Mouse (Mus musculus) limb, embryonic 13.5 days (tissue): ENCODE data around the gene Myl6. TPM values are rescaled to one million over a fixed set of nuclear protein-coding genes. Genes with fewer than 3 reads are reported as not detected.

Experiments used
- ATAC-seq: fragments of 200-750 bp; cut with Nextera tagmentation; 2 replicates; pipeline ENCODE4 v1.8.0; 2017; ENCODE audit warnings: low read depth, moderate number of reproducible peaks, moderate TSS enrichment; ENCODE audit not compliant: low FRiP score
- H3K27ac ChIP-seq: fragments of 300-500 bp; sonication (generic); 2 replicates; pipeline ENCODE4 v1.5.1; 2015; ENCODE audit warnings: inconsistent platforms, mild to moderate bottlenecking, moderate library complexity
- H3K27me3 ChIP-seq: fragments of 300-500 bp; sonication (generic); 2 replicates; pipeline ENCODE4 v1.6.1; 2015; ENCODE audit warnings: mild to moderate bottlenecking, inconsistent platforms
- H3K36me3 ChIP-seq: fragments of 300-500 bp; sonication (generic); 2 replicates; pipeline ENCODE4 v1.6.1; 2015; ENCODE audit warnings: inconsistent platforms, mild to moderate bottlenecking, moderate library complexity
- H3K4me1 ChIP-seq: fragments of 300-500 bp; sonication (generic); 2 replicates; pipeline ENCODE4 v1.6.1; 2015; ENCODE audit warnings: inconsistent platforms
- H3K4me2 ChIP-seq: fragments of 300-500 bp; sonication (generic); replicated peaks from 2 replicates; pipeline ENCODE4 v1.6.1; 2015; ENCODE audit warnings: inconsistent platforms, mild to moderate bottlenecking, moderate library complexity
- H3K4me3 ChIP-seq: fragments of 300-500 bp; sonication (generic); 2 replicates; pipeline ENCODE4 v1.5.1; 2015; ENCODE audit warnings: moderate library complexity, mild to moderate bottlenecking, inconsistent platforms
- H3K9ac ChIP-seq: fragments of 300-500 bp; sonication (generic); 2 replicates; pipeline ENCODE4 v1.6.1; 2015; ENCODE audit warnings: mild to moderate bottlenecking, inconsistent platforms
- H3K9me3 ChIP-seq: fragments of 300-500 bp; sonication (generic); 2 replicates; pipeline ENCODE4 v1.6.1; 2016; ENCODE audit warnings: inconsistent platforms
- WGBS: fragments of 180-500 bp; shearing (Covaris S2); methylation state at CpG from one replicate; pipeline ENCODE4 v1.1.7; 2015; 5-methylcytosine and 5-hydroxymethylcytosine counted together
- polyA plus RNA-seq: library from polyadenylated mRNA; unstranded; fragments of >200 nt; fragmentation: Nextera tagmentation; extraction: Ambion mirVana; gene quantifications from 2 replicates; pipeline ENCODE4 v1.2.1, GENCODE M21; 2015

The Myl6 gene
- polyA plus RNA-seq, 1 experiment from 2014 or later: 1,077 TPM

GRCm38 (mm10) chr10:128524111-128524731 is 30.3 kb upstream of the Myl6 start:
- Histone ChIP-seq H3K9ac (peak overlapping the region; percentile 81), H3K27ac (no peak overlapping the region), H3K4me2 (peak overlapping the region; percentile 99), H3K4me3 (peak overlapping the region; percentile 82), H3K36me3 (peaks cover 25% of the 10 kb centered on the region), H3K9me3 (no peaks in the 10 kb centered on the region), H3K4me1 (peaks cover 17% of the 10 kb centered on the region), H3K27me3 (peaks cover 28% of the 10 kb centered on the region)
- 9% methylated on average over 11 of the region's 11 CpGs for WGBS
- no peak for ATAC-seq

GRCm38 (mm10) chr10:128522351-128522750 is 28.4 kb upstream of the Myl6 start:
- Histone ChIP-seq H3K4me3 (no peak overlapping the region), H3K9ac (no peak overlapping the region), H3K9me3 (no peaks in the 10 kb centered on the region), H3K27me3 (peaks cover 44% of the 10 kb centered on the region), H3K27ac (no peak overlapping the region), H3K4me1 (peaks cover 17% of the 10 kb centered on the region), H3K4me2 (no peak overlapping the region), H3K36me3 (peaks cover 38% of the 10 kb centered on the region)
- WGBS: 74% methylated on average over 6 of the region's 6 CpGs
- ATAC-seq: no peak

- Histone ChIP-seq H3K4me3 (no peak overlapping the region), H3K27ac (no peak overlapping the region), H3K9me3 (no peaks in the 10 kb centered on the region), H3K27me3 (peaks cover 57% of the 10 kb centered on the region), H3K4me1 (peaks cover 11% of the 10 kb centered on the region), H3K36me3 (peaks cover 55% of the 10 kb centered on the region), H3K4me2 (no peak overlapping the region), H3K9ac (no peak overlapping the region)
- 87% methylated on average over 16 of the region's 16 CpGs for WGBS
- ATAC-seq: no peak
These were observed 26.6 kb upstream of the Myl6 start for GRCm38 (mm10) chr10:128520591-128520990.

- Histone ChIP-seq H3K9me3 (no peaks in the 10 kb centered on the region), H3K4me2 (no peak overlapping the region), H3K4me3 (no peak overlapping the region), H3K36me3 (peaks cover 66% of the 10 kb centered on the region), H3K4me1 (peaks cover under 1% of the 10 kb centered on the region; the same call in 1 of the 2 replicates), H3K9ac (no peak overlapping the region), H3K27ac (no peak overlapping the region), H3K27me3 (peaks cover 58% of the 10 kb centered on the region)
- 76% methylated on average over 7 of the region's 7 CpGs for WGBS
- no peak for ATAC-seq
These were observed 24.9 kb upstream of the Myl6 start for GRCm38 (mm10) chr10:128518833-128519232.

- ATAC-seq: no peak
- H3K36me3 ChIP-seq: peaks cover 71% of the 10 kb centered on the region
- H3K9ac ChIP-seq: 0 out of 2 replicates have a peak overlapping the region, but pooled peaks have one; percentile 43
- H3K4me3 ChIP-seq: no peak overlapping the region
- H3K4me1 ChIP-seq: no peaks in the 10 kb centered on the region
- WGBS: 20% methylated on average over 6 of the region's 6 CpGs
- no peak overlapping the region for H3K4me2 ChIP-seq
- H3K9me3 ChIP-seq: no peaks in the 10 kb centered on the region
- peaks cover 45% of the 10 kb centered on the region for H3K27me3 ChIP-seq
- no peak overlapping the region for H3K27ac ChIP-seq
These were observed 22.7 kb upstream of the Myl6 start for GRCm38 (mm10) chr10:128516677-128517076.

- H3K36me3 ChIP-seq: peaks cover 76% of the 10 kb centered on the region
These were observed 22.1 kb upstream of the Myl6 start for GRCm38 (mm10) chr10:128516029-128516428.

GRCm38 (mm10) chr10:128515044-128515443 is 21.1 kb upstream of the Myl6 start:
- Histone ChIP-seq H3K4me2 (no peak overlapping the region), H3K27ac (no peak overlapping the region), H3K36me3 (peaks cover 74% of the 10 kb centered on the region), H3K4me3 (no peak overlapping the region), H3K9ac (no peak overlapping the region), H3K9me3 (no peaks in the 10 kb centered on the region), H3K27me3 (peaks cover 45% of the 10 kb centered on the region), H3K4me1 (no peaks in the 10 kb centered on the region)
- no peak for ATAC-seq
- 81% methylated on average over 4 of the region's 4 CpGs for WGBS

More at GRCm38 (mm10) chr10:128516029-128516428, 22.1 kb upstream of the Myl6 start:
- Histone ChIP-seq H3K9ac (peak overlapping the region; percentile 50; the same call in 1 of the 2 replicates), H3K4me2 (peak overlapping the region; percentile 42), H3K4me1 (no peaks in the 10 kb centered on the region), H3K4me3 (peak overlapping the region; percentile 16), H3K27ac (no peak overlapping the region), H3K27me3 (peaks cover 45% of the 10 kb centered on the region), H3K9me3 (no peaks in the 10 kb centered on the region)
- WGBS: 14% methylated on average over 20 of the region's 20 CpGs
- ATAC-seq: no peak

- Histone ChIP-seq H3K27ac (no peak overlapping the region), H3K9ac (no peak overlapping the region), H3K4me2 (no peak overlapping the region), H3K4me3 (no peak overlapping the region), H3K4me1 (no peaks in the 10 kb centered on the region), H3K27me3 (peaks cover 20% of the 10 kb centered on the region), H3K9me3 (no peaks in the 10 kb centered on the region), H3K36me3 (peaks cover 63% of the 10 kb centered on the region)
- no peak for ATAC-seq
- WGBS: 81% methylated on average over 12 of the region's 12 CpGs
These were observed 17.8 kb upstream of the Myl6 start for GRCm38 (mm10) chr10:128511761-128512160.

- no peak overlapping the region for H3K4me3 ChIP-seq
- no peak overlapping the region for H3K9ac ChIP-seq
- ATAC-seq: no peak
- H3K27me3 ChIP-seq: peaks cover 14% of the 10 kb centered on the region
- no peaks in the 10 kb centered on the region for H3K4me1 ChIP-seq
- no peak overlapping the region for H3K27ac ChIP-seq
- no peaks in the 10 kb centered on the region for H3K9me3 ChIP-seq
- WGBS: 86% methylated on average over 9 of the region's 9 CpGs
- no peak overlapping the region for H3K4me2 ChIP-seq
- H3K36me3 ChIP-seq: peaks cover 57% of the 10 kb centered on the region
These were observed 17.2 kb upstream of the Myl6 start for GRCm38 (mm10) chr10:128511189-128511588.

- Histone ChIP-seq H3K9ac (no peak overlapping the region), H3K9me3 (0 out of 2 replicates have a peak, but pooled peaks cover 2% of the 10 kb centered on the region), H3K4me1 (no peaks in the 10 kb centered on the region), H3K4me3 (no peak overlapping the region), H3K27ac (no peak overlapping the region), H3K4me2 (no peak overlapping the region), H3K36me3 (peaks cover 52% of the 10 kb centered on the region), H3K27me3 (peaks cover 5% of the 10 kb centered on the region)
- 82% methylated on average over 11 of the region's 11 CpGs for WGBS
- ATAC-seq: no peak
These were observed 16.4 kb upstream of the Myl6 start for GRCm38 (mm10) chr10:128510301-128510700.

- Histone ChIP-seq H3K4me1 (no peaks in the 10 kb centered on the region), H3K4me3 (no peak overlapping the region), H3K27me3 (peaks cover under 1% of the 10 kb centered on the region; the same call in 1 of the 2 replicates), H3K36me3 (peaks cover 47% of the 10 kb centered on the region), H3K9me3 (0 out of 2 replicates have a peak, but pooled peaks cover 2% of the 10 kb centered on the region), H3K9ac (no peak overlapping the region), H3K27ac (no peak overlapping the region), H3K4me2 (no peak overlapping the region)
- 87% methylated on average over 4 of the region's 4 CpGs for WGBS
- ATAC-seq: no peak
These were observed 15.9 kb upstream of the Myl6 start for GRCm38 (mm10) chr10:128509831-128510230.

- H3K4me3 ChIP-seq: no peak overlapping the region
- WGBS: 85% methylated on average over 9 of the region's 9 CpGs
- H3K27ac ChIP-seq: no peak overlapping the region
- no peaks in the 10 kb centered on the region for H3K4me1 ChIP-seq
- H3K9me3 ChIP-seq: 0 out of 2 replicates have a peak, but pooled peaks cover 2% of the 10 kb centered on the region
- H3K36me3 ChIP-seq: peaks cover 47% of the 10 kb centered on the region
- no peak overlapping the region for H3K9ac ChIP-seq
- no peaks in the 10 kb centered on the region for H3K27me3 ChIP-seq
- no peak overlapping the region for H3K4me2 ChIP-seq
- ATAC-seq: no peak
These were observed 15.3 kb upstream of the Myl6 start for GRCm38 (mm10) chr10:128509203-128509602.

GRCm38 (mm10) chr10:128508260-128508659 is 14.3 kb upstream of the Myl6 start:
- Histone ChIP-seq H3K4me1 (no peaks in the 10 kb centered on the region), H3K4me3 (no peak overlapping the region), H3K9ac (no peak overlapping the region), H3K9me3 (0 out of 2 replicates have a peak, but pooled peaks cover 2% of the 10 kb centered on the region), H3K27me3 (no peaks in the 10 kb centered on the region), H3K27ac (no peak overlapping the region), H3K4me2 (no peak overlapping the region), H3K36me3 (peaks cover 38% of the 10 kb centered on the region)
- 73% methylated on average over 9 of the region's 9 CpGs for WGBS
- ATAC-seq: no peak
